Mouse (Mus musculus) embryonic fibroblast, embryonic 13.5 days (primary cell): ENCODE measurements around the gene Siah2.

ENCODE experiments used
- CTCF ChIP-seq: IDR thresholded peaks from 2 replicates; pipeline ENCODE4 v1.5.1; 2011; ENCODE audit warnings: mild to moderate bottlenecking, control low read depth, low read length, moderate library complexity, borderline replicate concordance; ENCODE audit not compliant: insufficient read depth
- POLR2A ChIP-seq: IDR thresholded peaks from 2 replicates; pipeline ENCODE4 v1.6.1; 2011; ENCODE audit warnings: low read depth, mild to moderate bottlenecking, control low read depth, low read length, moderate library complexity

GRCm38 (mm10) chr3:58729549-58729948, 37.3 kb upstream of the Siah2 start:
- TF ChIP-seq CTCF (no peak), POLR2A (no peak)
